Mouse (Mus musculus): ENCODE results near the gene Cdk20. TPM values are rescaled to one million over a fixed set of nuclear protein-coding genes. Genes with fewer than 3 reads are reported as not detected.

Gene Cdk20
- polyA plus RNA-seq, 1 experiment: 11.4 TPM

DNA sequence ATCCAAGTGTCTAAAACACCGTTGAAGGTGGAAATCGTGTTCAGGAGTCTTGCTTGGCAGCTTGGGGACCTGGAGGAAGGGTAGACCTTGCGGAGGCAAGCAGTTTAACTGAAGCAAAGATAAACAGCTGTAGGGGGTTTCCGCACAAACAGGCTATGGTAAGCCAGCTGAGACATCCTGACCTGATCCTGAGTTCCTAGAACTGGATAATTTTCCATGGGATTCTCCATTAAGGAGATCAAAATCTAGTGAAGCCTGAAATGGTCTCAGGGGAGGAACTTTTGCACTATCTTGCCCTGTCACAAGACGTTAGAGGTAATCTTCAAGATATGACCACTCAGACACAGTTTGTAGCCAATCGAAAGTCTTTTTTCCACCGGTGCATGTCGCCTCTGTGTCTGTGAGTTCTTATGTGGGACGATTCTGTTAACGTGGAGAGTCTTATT lies 29.6 kb upstream of the Cdk20 start:
- Histone ChIP-seq H3K27me3 (ENCODE audit: control insufficient read depth, insufficient read depth, insufficient read length) (no peaks in the 10 kb centered on the region), H3K4me2 (ENCODE audit: low read depth) (peak overlapping the region; percentile 43), H3K79me2 (ENCODE audit: control insufficient read depth, insufficient read depth) (no peaks in the 10 kb centered on the region), H3ac (ENCODE audit: control insufficient read depth, insufficient read length) (no peak overlapping the region), H3K4me3 (no peak overlapping the region), H3K36me3 (ENCODE audit: control insufficient read depth, insufficient read depth) (no peaks in the 10 kb centered on the region)
- no peak for TF ChIP-seq CEBPB (IDR thresholded peaks at IDR 0.05; ENCODE audit: insufficient read depth, poor library complexity, severe bottlenecking)
- TF ChIP-seq POLR2AphosphoS2 (IDR thresholded peaks at IDR 0.05; ENCODE audit: insufficient read length, low read depth): no peak
- no peak for TF ChIP-seq SRF (IDR thresholded peaks at IDR 0.05; ENCODE audit: control insufficient read depth, insufficient read length, low read depth)
- no peak for TF ChIP-seq USF1 (IDR thresholded peaks at IDR 0.05; ENCODE audit: low read depth)
- no peak for TF ChIP-seq E2F4 (IDR thresholded peaks at IDR 0.05; ENCODE audit: insufficient read depth)
- no peak for TF ChIP-seq MYOD1 (IDR thresholded peaks at IDR 0.05; ENCODE audit: control insufficient read depth in 1 of 3, insufficient read length in 2 of 3, low read depth in 2 of 3)
- no peak for TF ChIP-seq POLR2A (IDR thresholded peaks at IDR 0.05; ENCODE audit: insufficient read length, low read depth)

DNA sequence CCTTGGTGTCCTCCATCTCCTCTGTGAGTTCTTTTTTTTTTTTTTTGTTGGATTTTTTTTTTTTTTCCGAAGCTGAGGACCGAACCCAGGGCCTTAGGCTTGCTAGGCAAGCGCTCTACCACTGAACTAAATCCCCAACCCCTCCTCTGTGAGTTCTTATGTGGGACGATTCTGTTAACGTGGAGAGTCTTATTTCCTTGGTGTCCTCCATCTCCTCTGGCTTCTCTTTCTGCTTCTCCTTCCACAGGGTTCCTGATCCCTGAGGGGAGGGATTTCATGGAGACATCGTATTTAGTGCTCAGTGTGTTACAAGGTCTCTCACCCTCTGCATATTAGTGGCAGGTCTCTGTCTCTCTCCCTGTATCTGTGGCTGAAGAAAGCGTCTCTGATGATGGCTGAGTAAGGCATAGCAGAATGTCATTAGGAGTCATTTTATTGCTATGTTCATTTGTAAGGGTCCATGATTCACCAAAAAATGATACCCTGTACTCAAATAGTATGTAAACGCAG lies 29.1 kb upstream of the Cdk20 start:
- H3K4me2 ChIP-seq (ENCODE audit: low read depth): no peak overlapping the region
- H3ac ChIP-seq (ENCODE audit: control insufficient read depth, insufficient read length): no peak overlapping the region
- no peaks in the 10 kb centered on the region for H3K79me2 ChIP-seq (ENCODE audit: control insufficient read depth, insufficient read depth)
- no peak overlapping the region for H3K4me3 ChIP-seq
- TF ChIP-seq TCF12 (IDR thresholded peaks at IDR 0.05; ENCODE audit: insufficient read depth, poor library complexity, severe bottlenecking) (no peak), TCF3 (IDR thresholded peaks at IDR 0.05; ENCODE audit: insufficient read length, low read depth) (no peak), MYOG (IDR thresholded peaks at IDR 0.05; ENCODE audit: control insufficient read depth in 1 of 3, insufficient read depth in 1 of 3, insufficient read length in 2 of 3, low read depth in 2 of 3) (no peak), POLR2AphosphoS2 (IDR thresholded peaks at IDR 0.05; ENCODE audit: insufficient read length, low read depth) (no peak), USF1 (IDR thresholded peaks at IDR 0.05; ENCODE audit: low read depth) (no peak), E2F4 (IDR thresholded peaks at IDR 0.05; ENCODE audit: insufficient read depth) (no peak), MAX (IDR thresholded peaks at IDR 0.05; ENCODE audit: low read depth) (no peak), CEBPB (IDR thresholded peaks at IDR 0.05; ENCODE audit: insufficient read depth, poor library complexity, severe bottlenecking) (no peak), MYOD1 (IDR thresholded peaks at IDR 0.05; ENCODE audit: control insufficient read depth in 1 of 3, insufficient read length in 2 of 3, low read depth in 2 of 3) (no peak), REST (IDR thresholded peaks at IDR 0.05; ENCODE audit: insufficient read depth, insufficient read length) (no peak), SRF (IDR thresholded peaks at IDR 0.05; ENCODE audit: control insufficient read depth, insufficient read length, low read depth) (no peak), POLR2A (IDR thresholded peaks at IDR 0.05; ENCODE audit: insufficient read length, low read depth) (no peak)
- no peaks in the 10 kb centered on the region for H3K27me3 ChIP-seq (ENCODE audit: control insufficient read depth, insufficient read depth, insufficient read length)
- no peaks in the 10 kb centered on the region for H3K36me3 ChIP-seq (ENCODE audit: control insufficient read depth, insufficient read depth)

- Histone ChIP-seq H3K36me3 (ENCODE audit: control insufficient read depth, insufficient read depth) (no peaks in the 10 kb centered on the region), H3K4me2 (ENCODE audit: low read depth) (no peak overlapping the region), H3K79me2 (ENCODE audit: control insufficient read depth, insufficient read depth) (no peaks in the 10 kb centered on the region), H3K27me3 (ENCODE audit: control insufficient read depth, insufficient read depth, insufficient read length) (no peaks in the 10 kb centered on the region), H3K4me3 (no peak overlapping the region), H3ac (ENCODE audit: control insufficient read depth, insufficient read length) (no peak overlapping the region)
- TF ChIP-seq MYOG (IDR thresholded peaks at IDR 0.05; ENCODE audit: control insufficient read depth in 1 of 3, insufficient read depth in 1 of 3, insufficient read length in 2 of 3, low read depth in 2 of 3) (no peak), TCF3 (IDR thresholded peaks at IDR 0.05; ENCODE audit: insufficient read length, low read depth) (no peak), MAX (IDR thresholded peaks at IDR 0.05; ENCODE audit: low read depth) (no peak), E2F4 (IDR thresholded peaks at IDR 0.05; ENCODE audit: insufficient read depth) (no peak), REST (IDR thresholded peaks at IDR 0.05; ENCODE audit: insufficient read depth, insufficient read length) (no peak), SRF (IDR thresholded peaks at IDR 0.05; ENCODE audit: control insufficient read depth, insufficient read length, low read depth) (no peak), POLR2A (IDR thresholded peaks at IDR 0.05; ENCODE audit: insufficient read length, low read depth) (no peak), TCF12 (IDR thresholded peaks at IDR 0.05; ENCODE audit: insufficient read depth, poor library complexity, severe bottlenecking) (no peak), USF1 (IDR thresholded peaks at IDR 0.05; ENCODE audit: low read depth) (no peak), CEBPB (IDR thresholded peaks at IDR 0.05; ENCODE audit: insufficient read depth, poor library complexity, severe bottlenecking) (no peak), POLR2AphosphoS2 (IDR thresholded peaks at IDR 0.05; ENCODE audit: insufficient read length, low read depth) (no peak), MYOD1 (IDR thresholded peaks at IDR 0.05; ENCODE audit: control insufficient read depth in 1 of 3, insufficient read length in 2 of 3, low read depth in 2 of 3) (no peak)
Observed at GRCm38 (mm10) chr13:64403519-64403918, 28.6 kb upstream of the Cdk20 start.

GRCm38 (mm10) chr13:64405550-64405949 lies 26.6 kb upstream of the Cdk20 start:
- Histone ChIP-seq H3K27me3 (ENCODE audit: control insufficient read depth, insufficient read depth, insufficient read length) (no peaks in the 10 kb centered on the region), H3K4me2 (ENCODE audit: low read depth) (no peak overlapping the region), H3K79me2 (ENCODE audit: control insufficient read depth, insufficient read depth) (no peaks in the 10 kb centered on the region), H3K36me3 (ENCODE audit: control insufficient read depth, insufficient read depth) (no peaks in the 10 kb centered on the region), H3K4me3 (no peak overlapping the region), H3ac (ENCODE audit: control insufficient read depth, insufficient read length) (no peak overlapping the region)
- no peak for TF ChIP-seq MYOG (IDR thresholded peaks at IDR 0.05; ENCODE audit: control insufficient read depth in 1 of 3, insufficient read depth in 1 of 3, insufficient read length in 2 of 3, low read depth in 2 of 3)
- no peak for TF ChIP-seq REST (IDR thresholded peaks at IDR 0.05; ENCODE audit: insufficient read depth, insufficient read length)
- no peak for TF ChIP-seq MYOD1 (IDR thresholded peaks at IDR 0.05; ENCODE audit: control insufficient read depth in 1 of 3, insufficient read length in 2 of 3, low read depth in 2 of 3)
- TF ChIP-seq CEBPB (IDR thresholded peaks at IDR 0.05; ENCODE audit: insufficient read depth, poor library complexity, severe bottlenecking): no peak
- TF ChIP-seq SRF (IDR thresholded peaks at IDR 0.05; ENCODE audit: control insufficient read depth, insufficient read length, low read depth): no peak
- TF ChIP-seq POLR2AphosphoS2 (IDR thresholded peaks at IDR 0.05; ENCODE audit: insufficient read length, low read depth): no peak
- no peak for TF ChIP-seq MAX (IDR thresholded peaks at IDR 0.05; ENCODE audit: low read depth)

DNA sequence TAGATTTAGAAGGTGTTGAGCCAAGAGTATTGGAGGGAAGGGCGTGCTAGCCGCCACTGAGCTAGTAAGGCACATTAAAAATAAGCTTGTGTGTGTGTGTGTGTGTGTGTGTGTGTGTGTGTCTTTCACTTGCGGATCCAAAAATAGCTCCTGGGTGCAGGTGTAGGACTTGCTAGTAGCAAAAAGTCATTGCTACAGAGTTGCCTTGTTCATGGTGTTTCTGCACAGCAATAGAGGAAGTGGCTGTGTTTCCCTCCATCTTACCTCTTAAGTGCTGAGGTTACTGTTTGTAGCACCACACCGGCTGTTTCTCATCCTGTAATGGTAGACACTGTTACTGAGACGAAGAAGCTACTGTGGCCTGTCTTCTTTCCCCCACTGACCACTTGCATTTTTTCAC lies 24.1 kb upstream of the Cdk20 start:
- Histone ChIP-seq H3K4me2 (ENCODE audit: low read depth) (no peak overlapping the region), H3K27me3 (ENCODE audit: control insufficient read depth, insufficient read depth, insufficient read length) (no peaks in the 10 kb centered on the region), H3K4me3 (no peak overlapping the region), H3K79me2 (ENCODE audit: control insufficient read depth, insufficient read depth) (no peaks in the 10 kb centered on the region), H3K36me3 (ENCODE audit: control insufficient read depth, insufficient read depth) (no peaks in the 10 kb centered on the region), H3ac (ENCODE audit: control insufficient read depth, insufficient read length) (no peak overlapping the region)
- TF ChIP-seq POLR2AphosphoS2 (IDR thresholded peaks at IDR 0.05; ENCODE audit: insufficient read length, low read depth) (no peak), REST (IDR thresholded peaks at IDR 0.05; ENCODE audit: insufficient read depth, insufficient read length) (no peak), MYOD1 (IDR thresholded peaks at IDR 0.05; ENCODE audit: control insufficient read depth in 1 of 3, insufficient read length in 2 of 3, low read depth in 2 of 3) (no peak), TCF3 (IDR thresholded peaks at IDR 0.05; ENCODE audit: insufficient read length, low read depth) (no peak), MYOG (IDR thresholded peaks at IDR 0.05; ENCODE audit: control insufficient read depth in 1 of 3, insufficient read depth in 1 of 3, insufficient read length in 2 of 3, low read depth in 2 of 3) (no peak), E2F4 (IDR thresholded peaks at IDR 0.05; ENCODE audit: insufficient read depth) (no peak), POLR2A (IDR thresholded peaks at IDR 0.05; ENCODE audit: insufficient read length, low read depth) (no peak), TCF12 (IDR thresholded peaks at IDR 0.05; ENCODE audit: insufficient read depth, poor library complexity, severe bottlenecking) (no peak), CEBPB (IDR thresholded peaks at IDR 0.05; ENCODE audit: insufficient read depth, poor library complexity, severe bottlenecking) (no peak), SRF (IDR thresholded peaks at IDR 0.05; ENCODE audit: control insufficient read depth, insufficient read length, low read depth) (no peak), USF1 (IDR thresholded peaks at IDR 0.05; ENCODE audit: low read depth) (no peak)

All from myocyte (in vitro differentiated cells).